Mouse (Mus musculus): ENCODE results near the gene 2310050C09Rik. TPM values are rescaled to one million over a fixed set of nuclear protein-coding genes. Genes with fewer than 3 reads are reported as not detected.

2310050C09Rik gene
- total RNA-seq (2012; rRNA removed) (not detected in 2 replicates), total RNA-seq (2014; rRNA removed) (not detected in 2 replicates), polyA plus RNA-seq (2012; ENCODE audit: insufficient read length, low read depth) (not detected in 2 replicates)

DNA sequence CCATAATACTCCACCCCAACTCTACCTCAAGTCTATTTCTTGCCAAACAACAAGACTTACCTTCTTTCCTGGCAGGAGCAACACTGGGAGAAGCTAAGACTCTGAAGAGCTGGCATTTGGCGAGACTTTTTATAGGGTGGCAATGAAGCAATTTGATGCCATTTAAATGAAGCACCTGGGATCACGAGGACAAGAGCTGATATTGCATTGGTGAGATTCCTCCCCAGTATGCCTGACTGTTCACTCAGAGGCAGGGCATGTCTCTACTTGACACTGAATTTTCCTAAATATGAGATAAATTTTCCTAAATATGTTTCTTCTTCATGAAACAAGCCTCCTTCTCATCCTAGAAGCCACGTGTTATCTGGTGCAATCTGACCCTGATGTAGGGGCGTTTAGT is at the start of gene 2310050C09Rik:
Gene 2310050C09Rik, minus strand, starts transcription at position 101 of the 400 bp plus-strand sequence.
- Histone ChIP-seq H3K36me3 (replicated peaks in 1 of 2; ENCODE audit: control insufficient read depth in 1 of 2, insufficient read depth in 1 of 2, low read length in 1 of 2) (no peaks in the 10 kb centered on the region), H3K4me2 (ENCODE audit: insufficient read depth, low read depth, poor library complexity, severe bottlenecking) (no peak within 1 kb of the TSS), H3K27ac (ENCODE audit: insufficient read depth, low read depth) (no peak within 1 kb of the TSS), H3K4me1 (ENCODE audit: control insufficient read depth in 1 of 2, insufficient read depth in 2 of 2) (no peaks in the 10 kb centered on the region), H3K9ac (ENCODE audit: insufficient read depth, low read depth) (no peak within 1 kb of the TSS), H3K27me3 (replicated peaks) (no peaks in the 10 kb centered on the region), H3K79me2 (replicated peaks; ENCODE audit: control insufficient read depth, extremely low read depth, insufficient read depth, poor library complexity, severe bottlenecking) (no peaks in the 10 kb centered on the region), H3K4me3 (replicated peaks in 1 of 3; ENCODE audit: low read depth in 2 of 3, low read length in 2 of 3, poor library complexity in 1 of 3) (no peak within 1 kb of the TSS), H3K9me3 (replicated peaks; ENCODE audit: low read length) (no peaks in the 10 kb centered on the region)
- in situ Hi-C loops (cut with MboI; ENCODE audit: low pct_ligation_motif_present, low pct_unique_long_range_greater_than_20kb, low sequenced_read_pairs) (no loop called here), dilution Hi-C loops (cut with MboI; ENCODE audit: extremely low pct_ligation_motif_present, extremely low pct_unique_long_range_greater_than_20kb, low sequenced_read_pairs) (no loop called here)
- no peak for DNase-seq (ENCODE audit: extremely low read depth)
- TF ChIP-seq MEF2A (IDR thresholded peaks at IDR 0.05; ENCODE audit: borderline replicate concordance, low read depth, low read length) (no peak), USF1 (IDR thresholded peaks at IDR 0.05; ENCODE audit: low read depth, low read length) (no peak), ZNF384 (IDR thresholded peaks at IDR 0.05; ENCODE audit: low read depth, low read length) (no peak), CHD2 (IDR thresholded peaks at IDR 0.05; ENCODE audit: low read length) (no peak), E2F4 (IDR thresholded peaks at IDR 0.05; ENCODE audit: insufficient replicate concordance, low read depth, low read length) (no peak)

GRCm38 (mm10) chr3:92907571-92907970 is 37.6 kb upstream of the 2310050C09Rik start:
- DNase-seq (ENCODE audit: extremely low read depth): peak; percentile 38
- in situ Hi-C loops (cut with MboI; ENCODE audit: low pct_ligation_motif_present, low pct_unique_long_range_greater_than_20kb, low sequenced_read_pairs): no loop called here

GRCm38 (mm10) chr3:92905182-92905581 is 35.2 kb upstream of the 2310050C09Rik start:
- Histone ChIP-seq H3K27ac (ENCODE audit: insufficient read depth, low read depth) (no peak overlapping the region), H3K27me3 (replicated peaks) (no peaks in the 10 kb centered on the region)

More at GRCm38 (mm10) chr3:92907571-92907970, 37.6 kb upstream of the 2310050C09Rik start:
- dilution Hi-C loops (cut with MboI; ENCODE audit: extremely low pct_ligation_motif_present, extremely low pct_unique_long_range_greater_than_20kb, low sequenced_read_pairs): no loop called here
- 0 out of 2 replicates have a peak, but pooled peaks have one; percentile 5 for TF ChIP-seq SMC3 (IDR thresholded peaks at IDR 0.05; ENCODE audit: low read depth, low read length)
- TF ChIP-seq MAX (IDR thresholded peaks at IDR 0.05; ENCODE audit: low read length): no peak
- no peak for TF ChIP-seq TCF12 (IDR thresholded peaks at IDR 0.05; ENCODE audit: low read depth, low read length)
- TF ChIP-seq E2F4 (IDR thresholded peaks at IDR 0.05; ENCODE audit: insufficient replicate concordance, low read depth, low read length): no peak
- no peak for TF ChIP-seq MYC (IDR thresholded peaks at IDR 0.05; ENCODE audit: low read depth, low read length)
- no peak for TF ChIP-seq MAFK (IDR thresholded peaks at IDR 0.05; ENCODE audit: insufficient replicate concordance, low read length)
- TF ChIP-seq CTCF (conservative IDR thresholded peaks at IDR 0.05 in 1 of 2, IDR thresholded peaks at IDR 0.05 in 1 of 2; ENCODE audit: low read depth in 2 of 2, low read length in 2 of 2): peak; percentile 45 to 55
- TF ChIP-seq ZNF384 (IDR thresholded peaks at IDR 0.05; ENCODE audit: low read depth, low read length): peak; percentile 88
- H3K9ac ChIP-seq (ENCODE audit: insufficient read depth, low read depth): no peak overlapping the region
- H3K4me1 ChIP-seq (ENCODE audit: control insufficient read depth in 1 of 2, insufficient read depth in 2 of 2): no peaks in the 10 kb centered on the region
- H3K36me3 ChIP-seq (replicated peaks in 1 of 2; ENCODE audit: control insufficient read depth in 1 of 2, insufficient read depth in 1 of 2, low read length in 1 of 2): no peaks in the 10 kb centered on the region
- H3K4me2 ChIP-seq (ENCODE audit: insufficient read depth, low read depth, poor library complexity, severe bottlenecking): no peak overlapping the region
- H3K9me3 ChIP-seq (replicated peaks; ENCODE audit: low read length): no peaks in the 10 kb centered on the region
- H3K27me3 ChIP-seq (replicated peaks): no peaks in the 10 kb centered on the region
- no peak overlapping the region for H3K4me3 ChIP-seq (replicated peaks in 1 of 3; ENCODE audit: low read depth in 2 of 3, low read length in 2 of 3, poor library complexity in 1 of 3)
- H3K27ac ChIP-seq (ENCODE audit: insufficient read depth, low read depth): no peak overlapping the region
- H3K79me2 ChIP-seq (replicated peaks; ENCODE audit: control insufficient read depth, extremely low read depth, insufficient read depth, poor library complexity, severe bottlenecking): no peaks in the 10 kb centered on the region

More at GRCm38 (mm10) chr3:92905182-92905581, 35.2 kb upstream of the 2310050C09Rik start:
- H3K4me3 ChIP-seq (replicated peaks in 1 of 3; ENCODE audit: low read depth in 2 of 3, low read length in 2 of 3, poor library complexity in 1 of 3): no peak overlapping the region
- DNase-seq (ENCODE audit: extremely low read depth): no peak
- dilution Hi-C loops (cut with MboI; ENCODE audit: extremely low pct_ligation_motif_present, extremely low pct_unique_long_range_greater_than_20kb, low sequenced_read_pairs) (no loop called here), in situ Hi-C loops (cut with MboI; ENCODE audit: low pct_ligation_motif_present, low pct_unique_long_range_greater_than_20kb, low sequenced_read_pairs) (no loop called here)
- H3K9ac ChIP-seq (ENCODE audit: insufficient read depth, low read depth): no peak overlapping the region
- H3K9me3 ChIP-seq (replicated peaks; ENCODE audit: low read length): no peaks in the 10 kb centered on the region
- no peaks in the 10 kb centered on the region for H3K79me2 ChIP-seq (replicated peaks; ENCODE audit: control insufficient read depth, extremely low read depth, insufficient read depth, poor library complexity, severe bottlenecking)
- H3K4me2 ChIP-seq (ENCODE audit: insufficient read depth, low read depth, poor library complexity, severe bottlenecking): no peak overlapping the region
- no peaks in the 10 kb centered on the region for H3K36me3 ChIP-seq (replicated peaks in 1 of 2; ENCODE audit: control insufficient read depth in 1 of 2, insufficient read depth in 1 of 2, low read length in 1 of 2)
- H3K4me1 ChIP-seq (ENCODE audit: control insufficient read depth in 1 of 2, insufficient read depth in 2 of 2): no peaks in the 10 kb centered on the region
- TF ChIP-seq USF1 (IDR thresholded peaks at IDR 0.05; ENCODE audit: low read depth, low read length): no peak
- no peak for TF ChIP-seq JUN (IDR thresholded peaks at IDR 0.05; ENCODE audit: insufficient read depth, low read depth, low read length)
- no peak for TF ChIP-seq ZKSCAN1 (IDR thresholded peaks at IDR 0.05; ENCODE audit: borderline replicate concordance, low read depth, low read length)
- no peak for TF ChIP-seq MXI1 (IDR thresholded peaks at IDR 0.05; ENCODE audit: low read depth, low read length)
- no peak for TF ChIP-seq NRF1 (IDR thresholded peaks at IDR 0.05; ENCODE audit: low read depth, low read length)
- TF ChIP-seq IRF4 (IDR thresholded peaks at IDR 0.05; ENCODE audit: low read depth, low read length): no peak
- no peak for TF ChIP-seq EP300 (IDR thresholded peaks at IDR 0.05; ENCODE audit: low read length)
- no peak for TF ChIP-seq SIN3A (IDR thresholded peaks at IDR 0.05; ENCODE audit: low read length)
- no peak for TF ChIP-seq UBTF (IDR thresholded peaks at IDR 0.05; ENCODE audit: low read depth, low read length)
- TF ChIP-seq MAX (IDR thresholded peaks at IDR 0.05; ENCODE audit: low read length): no peak
- no peak for TF ChIP-seq HCFC1 (IDR thresholded peaks at IDR 0.05; ENCODE audit: low read depth, low read length)
- TF ChIP-seq ELF1 (IDR thresholded peaks at IDR 0.05; ENCODE audit: low read depth, low read length): no peak
- no peak for TF ChIP-seq E2F4 (IDR thresholded peaks at IDR 0.05; ENCODE audit: insufficient replicate concordance, low read depth, low read length)
- no peak for TF ChIP-seq GABPA (IDR thresholded peaks at IDR 0.05; ENCODE audit: insufficient replicate concordance, low read depth, low read length)
- no peak for TF ChIP-seq NELFE (IDR thresholded peaks at IDR 0.05; ENCODE audit: low read depth, low read length)

Measured in CH12.LX (cell line).